Mouse (Mus musculus) MEL (cell line): ENCODE results near the gene Rep15. TPM values are rescaled to one million over a fixed set of nuclear protein-coding genes. Genes with fewer than 3 reads are reported as not detected.

Experiments
- DNase-seq: peaks from one replicate; pipeline ENCODE4 v3.0.0; 2011; ENCODE audit warnings: low read depth, low spot score
- H3K27ac ChIP-seq: 2 replicates; pipeline ENCODE4 v1.5.1; 2012; ENCODE audit warnings: low read depth, mild to moderate bottlenecking, control low read depth, low read length, moderate library complexity; ENCODE audit not compliant: control insufficient read depth
- H3K27me3 ChIP-seq, 2 experiments: fragments of 150-350 bp in 1 of 2; sonication (generic) in 1 of 2; 2 replicates each; pipeline ENCODE4 v1.6.1; 2012; ENCODE audit warnings: low read length in 2 of 2, mild to moderate bottlenecking in 2 of 2, improper control_type of control experiment in 1 of 2, moderate library complexity in 1 of 2; ENCODE audit not compliant: insufficient read depth in 2 of 2, control insufficient read depth in 1 of 2
- H3K36me3 ChIP-seq, 2 experiments: 2 replicates each; pipeline ENCODE4 v1.6.1; 2012 to 2014; ENCODE audit warnings: low read length in 2 of 2, improper control_type of control experiment in 1 of 2, inconsistent platforms in 1 of 2, mild to moderate bottlenecking in 1 of 2; ENCODE audit not compliant: insufficient read depth in 2 of 2, control insufficient read depth in 1 of 2
- H3K4me1 ChIP-seq, 2 experiments: fragments of 150-350 bp in 1 of 2; sonication (generic) in 1 of 2; 2 replicates each; pipeline ENCODE4 v1.6.1; 2012; ENCODE audit warnings: low read length in 2 of 2, improper control_type of control experiment in 1 of 2, mild to moderate bottlenecking in 1 of 2; ENCODE audit not compliant: insufficient read depth in 2 of 2, control insufficient read depth in 1 of 2
- H3K4me3 ChIP-seq, 2 experiments: fragments of 150-350 bp in 1 of 2; sonication (generic) in 1 of 2; 2 replicates each; pipeline ENCODE4 v1.5.1; 2012; ENCODE audit warnings: low read depth in 2 of 2, low read length in 2 of 2, mild to moderate bottlenecking in 2 of 2, moderate library complexity in 2 of 2, control low read depth in 1 of 2, improper control_type of control experiment in 1 of 2; ENCODE audit not compliant: control insufficient read depth in 1 of 2, insufficient read depth in 1 of 2
- H3K79me2 ChIP-seq: 2 replicates; pipeline ENCODE4 v1.6.1; 2012; ENCODE audit warnings: mild to moderate bottlenecking, low read length, moderate library complexity; ENCODE audit not compliant: control insufficient read depth, poor library complexity, insufficient read depth
- H3K9ac ChIP-seq: 2 replicates; pipeline ENCODE4 v1.6.1; 2012; ENCODE audit warnings: low read depth, mild to moderate bottlenecking, control low read depth, low read length, moderate library complexity; ENCODE audit not compliant: control insufficient read depth, poor library complexity, severe bottlenecking
- H3K9me3 ChIP-seq: fragments of 150-350 bp; sonication (generic); replicated peaks from 2 replicates; pipeline ENCODE4 v1.6.1; 2012; ENCODE audit warnings: mild to moderate bottlenecking, low read length, improper control_type of control experiment, moderate library complexity; ENCODE audit not compliant: insufficient read depth
- BHLHE40 ChIP-seq: IDR thresholded peaks from 2 replicates; pipeline ENCODE4 v1.6.1; 2012; ENCODE audit warnings: low read depth, mild to moderate bottlenecking, inconsistent platforms, low read length, improper control_type of control experiment, borderline replicate concordance
- CHD1 ChIP-seq: IDR thresholded peaks from 2 replicates; pipeline ENCODE4 v1.6.1; 2012; ENCODE audit warnings: low read depth, mild to moderate bottlenecking, inconsistent platforms, low read length, improper control_type of control experiment
- CHD2 ChIP-seq: IDR thresholded peaks from 2 replicates; pipeline ENCODE4 v1.6.1; 2011; ENCODE audit warnings: low read length, improper control_type of control experiment
- CTCF ChIP-seq, 3 experiments: IDR thresholded peaks in 2 of 3; conservative IDR thresholded peaks in 1 of 3; 2 replicates each; pipeline ENCODE4 v1.5.1; 2011 to 2012; ENCODE audit warnings: low read length in 3 of 3, low read depth in 2 of 3, mild to moderate bottlenecking in 2 of 3, improper control_type of control experiment in 1 of 3, inconsistent platforms in 1 of 3, mixed read lengths in 1 of 3, moderate library complexity in 1 of 3; ENCODE audit not compliant: control insufficient read depth in 1 of 3, insufficient read depth in 1 of 3, poor library complexity in 1 of 3, severe bottlenecking in 1 of 3
- ETS1 ChIP-seq: IDR thresholded peaks from 2 replicates; pipeline ENCODE4 v1.6.1; 2012; ENCODE audit warnings: low read depth, mild to moderate bottlenecking, inconsistent platforms, low read length, improper control_type of control experiment, moderate library complexity
- HCFC1 ChIP-seq: IDR thresholded peaks from 2 replicates; pipeline ENCODE4 v1.6.1; 2012; ENCODE audit warnings: low read depth, mild to moderate bottlenecking, inconsistent platforms, low read length, improper control_type of control experiment, moderate library complexity
- JUND ChIP-seq: IDR thresholded peaks from 2 replicates; pipeline ENCODE4 v1.6.1; 2011; ENCODE audit warnings: low read depth, mild to moderate bottlenecking, improper control_type of control experiment, low read length
- MAFK ChIP-seq: IDR thresholded peaks from 2 replicates; pipeline ENCODE4 v1.6.1; 2011; ENCODE audit warnings: low read depth, mild to moderate bottlenecking, low read length, improper control_type of control experiment, borderline replicate concordance
- MEF2A ChIP-seq: IDR thresholded peaks from 2 replicates; pipeline ENCODE4 v1.6.1; 2014; ENCODE audit warnings: low read depth, mild to moderate bottlenecking, inconsistent platforms, low read length, improper control_type of control experiment; ENCODE audit not compliant: poor library complexity, insufficient replicate concordance, severe bottlenecking; ENCODE audit errors: extremely low read depth
- MXI1 ChIP-seq: IDR thresholded peaks from 2 replicates; pipeline ENCODE4 v1.6.1; 2011; ENCODE audit warnings: mild to moderate bottlenecking, low read depth, low read length, improper control_type of control experiment
- MYB ChIP-seq: IDR thresholded peaks from 2 replicates; pipeline ENCODE4 v1.6.1; 2011; ENCODE audit warnings: mild to moderate bottlenecking, low read depth, low read length, improper control_type of control experiment
- MYC ChIP-seq: IDR thresholded peaks from 2 replicates; pipeline ENCODE4 v1.6.1; 2011; ENCODE audit warnings: low read depth, mild to moderate bottlenecking, low read length, improper control_type of control experiment, moderate library complexity
- NRF1 ChIP-seq: IDR thresholded peaks from 2 replicates; pipeline ENCODE4 v1.6.1; 2014; ENCODE audit warnings: low read depth, mild to moderate bottlenecking, inconsistent platforms, low read length, improper control_type of control experiment, moderate library complexity; ENCODE audit not compliant: poor library complexity, insufficient read depth, severe bottlenecking
- POLR2AphosphoS5 ChIP-seq: IDR thresholded peaks from 2 replicates; pipeline ENCODE4 v1.6.1; 2012; ENCODE audit warnings: low read depth, borderline replicate concordance, mild to moderate bottlenecking, inconsistent platforms, low read length, moderate library complexity, mixed read lengths
- SMC3 ChIP-seq: IDR thresholded peaks from 2 replicates; pipeline ENCODE4 v1.6.1; 2011; ENCODE audit warnings: low read depth, low read length, improper control_type of control experiment
- TAL1 ChIP-seq: IDR thresholded peaks from 2 replicates; pipeline ENCODE4 v1.6.1; 2012; ENCODE audit warnings: mild to moderate bottlenecking, inconsistent platforms, low read length, moderate library complexity, mixed read lengths
- TBP ChIP-seq: IDR thresholded peaks from 2 replicates; pipeline ENCODE4 v1.8.0; 2011; ENCODE audit warnings: low read depth, low read length, improper control_type of control experiment
- ZMIZ1 ChIP-seq: IDR thresholded peaks from 2 replicates; pipeline ENCODE4 v1.6.1; 2012; ENCODE audit warnings: low read depth, mild to moderate bottlenecking, inconsistent platforms, low read length, improper control_type of control experiment, moderate library complexity
- ZNF384 ChIP-seq: IDR thresholded peaks from 2 replicates; pipeline ENCODE4 v1.6.1; 2012; ENCODE audit warnings: low read depth, mild to moderate bottlenecking, inconsistent platforms, low read length, improper control_type of control experiment
- polyA plus RNA-seq, 2 experiments: library from polyadenylated mRNA; stranded (reverse) in 1 of 2; unstranded in 1 of 2; fragments of >175 nt in 1 of 2; fragments of >200 nt in 1 of 2; gene quantifications; 2 replicates each; pipeline versions ENCODE4 v1.2.1 to v1.2.4; 2012; ENCODE audit warnings: low replicate concordance in 2 of 2, low read depth in 1 of 2; ENCODE audit not compliant: insufficient read length in 2 of 2, insufficient read depth in 1 of 2, missing spikeins in 1 of 2
- total RNA-seq: library from RNA; depleted of rRNA; stranded (reverse); fragments of 300-350 nt; gene quantifications from 2 replicates; pipeline ENCODE4 v1.2.3, GENCODE M21; 2012

Gene Rep15
- total and polyA plus RNA-seq, 3 experiments: 0.31 to 0.43 TPM; not detected in 1

DNA sequence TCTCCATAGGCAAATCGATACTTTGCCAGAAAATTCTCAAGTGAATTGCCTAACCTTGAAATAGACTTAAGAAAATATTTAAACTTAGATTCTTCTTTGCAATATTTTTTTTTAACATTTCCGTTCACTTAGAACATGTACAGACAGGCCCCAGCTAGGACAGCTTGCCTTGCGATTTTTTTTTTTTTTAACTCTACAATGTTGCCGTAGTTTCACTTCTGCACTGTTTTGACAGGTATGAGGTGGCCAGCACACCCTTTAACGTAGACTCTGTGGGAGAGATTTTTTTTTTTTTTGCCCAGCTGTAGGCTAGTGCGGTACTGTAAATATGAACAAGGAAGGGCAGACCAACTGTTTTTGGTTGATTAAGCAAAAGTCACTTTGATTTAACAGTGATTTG is 22.0 kb upstream of the Rep15 start:
- no peak for DNase-seq

GRCm38 (mm10) chr6:147010811-147011520 is 21.4 kb upstream of the Rep15 start:
- Histone ChIP-seq H3K79me2 (no peaks in the 10 kb centered on the region), H3K9me3 (no peaks in the 10 kb centered on the region), H3K4me1 (no peaks in the 10 kb centered on the region), H3K27me3 (no peaks in the 10 kb centered on the region), H3K36me3 (no peaks in the 10 kb centered on the region), H3K27ac (no peak overlapping the region), H3K9ac (no peak overlapping the region), H3K4me3 (no peak overlapping the region)
- TF ChIP-seq HCFC1: no peak
- no peak for TF ChIP-seq MXI1
- no peak for TF ChIP-seq ETS1
- no peak for TF ChIP-seq MYC
- no peak for TF ChIP-seq ZNF384
- no peak for TF ChIP-seq ZMIZ1
- TF ChIP-seq BHLHE40: no peak
- TF ChIP-seq CHD2: no peak
- no peak for TF ChIP-seq CHD1
- TF ChIP-seq MEF2A: no peak
- DNase-seq: no peak

More for the DNA sequence above, 22.0 kb upstream of the Rep15 start:
- Histone ChIP-seq H3K4me1 (no peaks in the 10 kb centered on the region), H3K4me3 (no peak overlapping the region), H3K36me3 (no peaks in the 10 kb centered on the region), H3K79me2 (no peaks in the 10 kb centered on the region), H3K27ac (no peak overlapping the region), H3K9me3 (no peaks in the 10 kb centered on the region), H3K9ac (no peak overlapping the region), H3K27me3 (no peaks in the 10 kb centered on the region)
- no peak for TF ChIP-seq NRF1
- no peak for TF ChIP-seq ZNF384
- no peak for TF ChIP-seq SMC3

- no peaks in the 10 kb centered on the region for H3K27me3 ChIP-seq
- H3K9me3 ChIP-seq: no peaks in the 10 kb centered on the region
- H3K9ac ChIP-seq: no peak overlapping the region
- TF ChIP-seq TAL1 (no peak), MAFK (no peak), TBP (no peak), JUND (no peak), CTCF (IDR thresholded peaks at IDR 0.05 in 2 of 3, conservative IDR thresholded peaks at IDR 0.05 in 1 of 3; ENCODE audit: control insufficient read depth in 1 of 3, insufficient read depth in 1 of 3, low read depth in 2 of 3, low read length in 3 of 3, poor library complexity in 1 of 3, severe bottlenecking in 1 of 3) (no peak), POLR2AphosphoS5 (no peak), ETS1 (no peak), MYB (no peak), MXI1 (no peak), MEF2A (no peak)
- no peak overlapping the region for H3K4me3 ChIP-seq
- no peak for DNase-seq
- no peaks in the 10 kb centered on the region for H3K36me3 ChIP-seq
- no peaks in the 10 kb centered on the region for H3K4me1 ChIP-seq
- H3K79me2 ChIP-seq: no peaks in the 10 kb centered on the region
- H3K27ac ChIP-seq: no peak overlapping the region
These were observed 20.8 kb upstream of the Rep15 start for GRCm38 (mm10) chr6:147011555-147011954.
